Mouse (Mus musculus): ENCODE results near the gene Ercc6. TPM values are rescaled to one million over a fixed set of nuclear protein-coding genes. Genes with fewer than 3 reads are reported as not detected.

Gene Ercc6
- polyA plus RNA-seq, 1 experiment from 2014 or later = 29.3 TPM

DNA sequence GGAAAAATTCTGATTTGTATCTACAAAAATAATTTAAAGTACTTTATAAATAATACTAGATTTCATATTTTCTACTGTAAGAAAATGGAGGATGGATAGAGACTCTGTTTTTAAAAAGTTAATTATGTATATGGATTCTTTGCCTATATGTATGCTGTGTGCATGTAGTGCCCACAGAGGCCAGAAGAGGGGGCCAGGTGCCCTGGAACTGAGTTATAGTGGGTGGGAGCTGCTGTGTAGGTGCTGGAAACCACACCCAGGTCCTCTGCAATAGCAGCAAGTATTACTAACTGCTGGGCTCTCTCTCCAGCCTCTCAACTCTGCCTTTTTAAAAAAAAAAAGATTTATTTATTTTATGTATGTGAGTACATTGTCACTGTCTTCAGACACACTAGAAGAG lies 29.8 kb downstream of the Ercc6 start:
- peaks cover 5% of the 10 kb centered on the region; the same call in 1 of the 2 replicates for H3K36me3 ChIP-seq (ENCODE audit: control insufficient read depth, insufficient read depth, low read length)
- H3K9me3 ChIP-seq (ENCODE audit: control insufficient read depth, low read length) = no peaks in the 10 kb centered on the region
- ATAC-seq (ENCODE audit: low FRiP score) (no peak), DNase-seq (ENCODE audit: low spot score, missing footprints) (no peak)
- H3K4me2 ChIP-seq = no peak overlapping the region
- H3K4me1 ChIP-seq (ENCODE audit: control insufficient read depth, insufficient read depth, low read length) = no peaks in the 10 kb centered on the region
- no peak overlapping the region for H3K9ac ChIP-seq (ENCODE audit: low read length)
- H3K4me3 ChIP-seq (ENCODE audit: low read depth, low read length) = no peak overlapping the region
- no peak overlapping the region for H3K27ac ChIP-seq (ENCODE audit: low read depth, low read length)
- H3K27me3 ChIP-seq (ENCODE audit: control insufficient read depth, insufficient read depth, low read length) = no peaks in the 10 kb centered on the region

- no peak overlapping the region for H3K9ac ChIP-seq (ENCODE audit: low read length)
- H3K4me3 ChIP-seq (ENCODE audit: low read depth, low read length) = no peak overlapping the region
- WGBS = 89% methylated on average over 5 of the region's 5 CpGs
- no peaks in the 10 kb centered on the region for H3K4me1 ChIP-seq (ENCODE audit: control insufficient read depth, insufficient read depth, low read length)
- no peak overlapping the region for H3K4me2 ChIP-seq
- no peaks in the 10 kb centered on the region for H3K27me3 ChIP-seq (ENCODE audit: control insufficient read depth, insufficient read depth, low read length)
- peaks cover 6% of the 10 kb centered on the region; the same call in 1 of the 2 replicates for H3K36me3 ChIP-seq (ENCODE audit: control insufficient read depth, insufficient read depth, low read length)
- ATAC-seq (ENCODE audit: low FRiP score) (no peak), DNase-seq (ENCODE audit: low spot score, missing footprints) (no peak)
- no peak overlapping the region for H3K27ac ChIP-seq (ENCODE audit: low read depth, low read length)
- H3K9me3 ChIP-seq (ENCODE audit: control insufficient read depth, low read length) = no peaks in the 10 kb centered on the region
Measured at GRCm38 (mm10) chr14:32546676-32547075, 33.4 kb downstream of the Ercc6 start.

DNA sequence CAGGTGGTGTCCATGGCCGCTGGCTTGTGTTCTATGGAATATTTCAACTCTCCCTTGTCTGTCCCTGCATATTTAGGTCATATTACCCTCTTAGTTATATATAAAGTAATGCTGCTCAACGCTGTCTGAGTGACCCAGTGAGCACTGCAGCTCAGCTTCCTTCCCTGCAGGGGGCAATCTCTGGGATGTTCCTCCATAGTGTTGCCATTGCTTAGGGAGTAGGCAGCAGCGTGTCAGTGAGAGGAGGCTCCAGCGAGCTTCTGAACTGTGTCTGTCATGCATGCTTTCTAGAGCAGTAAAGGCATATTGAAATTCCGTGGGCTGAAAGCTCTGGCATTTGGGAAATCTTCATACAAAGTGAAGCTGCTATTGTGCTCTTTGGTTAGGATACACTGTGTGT lies 38.5 kb downstream of the Ercc6 start:
- no peaks in the 10 kb centered on the region for H3K27me3 ChIP-seq (ENCODE audit: control insufficient read depth, insufficient read depth, low read length)
- 80% methylated on average over 5 of the region's 5 CpGs for WGBS
- no peak for DNase-seq (ENCODE audit: low spot score, missing footprints)
- H3K9ac ChIP-seq (ENCODE audit: low read length) = no peak overlapping the region
- no peak for ATAC-seq (ENCODE audit: low FRiP score)
- no peaks in the 10 kb centered on the region for H3K9me3 ChIP-seq (ENCODE audit: control insufficient read depth, low read length)
- no peak overlapping the region for H3K4me2 ChIP-seq
- H3K4me3 ChIP-seq (ENCODE audit: low read depth, low read length) = no peak overlapping the region
- H3K27ac ChIP-seq (ENCODE audit: low read depth, low read length) = no peak overlapping the region
- H3K36me3 ChIP-seq (ENCODE audit: control insufficient read depth, insufficient read depth, low read length) = 0 out of 2 replicates have a peak, but pooled peaks cover 2% of the 10 kb centered on the region
- H3K4me1 ChIP-seq (ENCODE audit: control insufficient read depth, insufficient read depth, low read length) = no peaks in the 10 kb centered on the region

DNA sequence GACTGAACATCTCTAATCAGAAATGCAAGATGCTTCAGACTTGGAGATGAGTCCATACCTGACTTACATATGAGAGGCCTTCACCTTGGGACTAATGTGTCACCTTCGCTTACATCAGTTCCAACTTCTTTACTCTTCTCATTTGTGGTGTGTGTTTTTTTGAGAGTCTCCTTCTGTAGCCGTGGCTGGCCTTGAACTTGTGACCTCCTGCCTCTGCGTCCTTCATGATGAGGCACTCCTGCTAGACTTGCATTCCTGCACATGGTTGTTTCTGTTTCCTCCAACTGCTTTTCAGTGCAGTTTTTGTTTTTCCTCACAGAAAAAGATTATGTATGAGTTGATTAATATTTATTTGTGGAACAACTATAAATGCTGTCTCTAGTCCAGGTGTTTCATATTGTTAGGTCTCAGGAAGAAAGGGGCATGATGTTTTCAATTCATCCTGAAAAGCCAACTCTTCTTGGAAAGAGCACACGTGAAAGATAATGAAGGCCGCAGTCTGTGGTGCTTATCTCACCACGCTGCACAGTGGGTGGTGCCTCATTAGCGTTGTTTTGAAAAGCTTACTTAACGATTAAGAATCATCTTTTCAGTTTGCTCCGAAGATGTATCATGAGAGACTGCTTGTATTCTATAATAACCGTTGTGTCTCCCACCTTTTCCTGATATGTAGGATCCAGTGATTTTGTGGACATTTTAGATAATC lies 40.0 kb downstream of the Ercc6 start:
- Histone ChIP-seq H3K9me3 (ENCODE audit: control insufficient read depth, low read length) (no peaks in the 10 kb centered on the region), H3K4me2 (no peak overlapping the region), H3K9ac (ENCODE audit: low read length) (no peak overlapping the region), H3K36me3 (ENCODE audit: control insufficient read depth, insufficient read depth, low read length) (0 out of 2 replicates have a peak, but pooled peaks cover under 1% of the 10 kb centered on the region), H3K27ac (ENCODE audit: low read depth, low read length) (no peak overlapping the region), H3K27me3 (ENCODE audit: control insufficient read depth, insufficient read depth, low read length) (no peaks in the 10 kb centered on the region), H3K4me3 (ENCODE audit: low read depth, low read length) (no peak overlapping the region), H3K4me1 (ENCODE audit: control insufficient read depth, insufficient read depth, low read length) (no peaks in the 10 kb centered on the region)
- DNase-seq (ENCODE audit: low spot score, missing footprints) (no peak), ATAC-seq (ENCODE audit: low FRiP score) (no peak)
- 90% methylated on average over 10 of the region's 10 CpGs for WGBS

GRCm38 (mm10) chr14:32554860-32555526 lies 41.7 kb downstream of the Ercc6 start:
- Histone ChIP-seq H3K4me3 (ENCODE audit: low read depth, low read length) (no peak overlapping the region), H3K4me1 (ENCODE audit: control insufficient read depth, insufficient read depth, low read length) (no peaks in the 10 kb centered on the region), H3K9me3 (ENCODE audit: control insufficient read depth, low read length) (no peaks in the 10 kb centered on the region), H3K9ac (ENCODE audit: low read length) (no peak overlapping the region), H3K27me3 (ENCODE audit: control insufficient read depth, insufficient read depth, low read length) (no peaks in the 10 kb centered on the region), H3K27ac (ENCODE audit: low read depth, low read length) (no peak overlapping the region), H3K36me3 (ENCODE audit: control insufficient read depth, insufficient read depth, low read length) (0 out of 2 replicates have a peak, but pooled peaks cover 3% of the 10 kb centered on the region), H3K4me2 (no peak overlapping the region)
- DNase-seq (ENCODE audit: low spot score, missing footprints) (no peak), ATAC-seq (ENCODE audit: low FRiP score) (no peak)
- WGBS = 84% methylated on average over 8 of the region's 8 CpGs

- Histone ChIP-seq H3K9ac (ENCODE audit: low read length) (no peak overlapping the region), H3K4me3 (ENCODE audit: low read depth, low read length) (no peak overlapping the region), H3K4me2 (no peak overlapping the region), H3K27ac (ENCODE audit: low read depth, low read length) (no peak overlapping the region), H3K36me3 (ENCODE audit: control insufficient read depth, insufficient read depth, low read length) (peaks cover 13% of the 10 kb centered on the region), H3K4me1 (ENCODE audit: control insufficient read depth, insufficient read depth, low read length) (no peaks in the 10 kb centered on the region), H3K27me3 (ENCODE audit: control insufficient read depth, insufficient read depth, low read length) (no peaks in the 10 kb centered on the region), H3K9me3 (ENCODE audit: control insufficient read depth, low read length) (no peaks in the 10 kb centered on the region)
- 93% methylated on average over 3 of the region's 3 CpGs for WGBS
- ATAC-seq (ENCODE audit: low FRiP score) (no peak), DNase-seq (ENCODE audit: low spot score, missing footprints) (no peak)
Measured at GRCm38 (mm10) chr14:32561428-32561827, 48.1 kb downstream of the Ercc6 start.

DNA sequence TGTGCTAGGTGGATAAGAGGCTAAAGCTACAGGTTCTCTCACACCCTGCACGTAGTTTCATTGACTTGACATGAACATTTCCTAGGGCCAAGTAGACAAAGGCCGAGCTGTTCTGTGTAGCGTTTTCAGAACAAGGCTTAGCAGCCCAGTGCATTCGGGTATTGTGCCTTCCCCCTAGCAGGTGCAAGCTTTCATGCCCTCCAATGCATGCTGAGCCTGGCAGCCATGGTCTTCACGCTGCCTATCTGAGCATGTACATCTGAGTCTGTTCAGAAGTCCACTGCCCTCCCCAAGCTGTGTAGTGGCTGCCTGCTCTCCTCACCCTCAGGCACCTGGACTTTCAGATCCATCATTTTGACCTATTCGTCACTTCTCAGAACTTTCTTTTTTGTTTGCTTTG lies 50.3 kb downstream of the Ercc6 start:
- ATAC-seq (ENCODE audit: low FRiP score) = no peak
- H3K4me3 ChIP-seq (ENCODE audit: low read depth, low read length) = no peak overlapping the region
- whole genome bisulfite sequencing = 92% methylated on average over 6 of the region's 6 CpGs
- H3K9me3 ChIP-seq (ENCODE audit: control insufficient read depth, low read length) = no peaks in the 10 kb centered on the region
- no peaks in the 10 kb centered on the region for H3K4me1 ChIP-seq (ENCODE audit: control insufficient read depth, insufficient read depth, low read length)
- H3K27me3 ChIP-seq (ENCODE audit: control insufficient read depth, insufficient read depth, low read length) = no peaks in the 10 kb centered on the region
- no peak for DNase-seq (ENCODE audit: low spot score, missing footprints)
- peaks cover 19% of the 10 kb centered on the region for H3K36me3 ChIP-seq (ENCODE audit: control insufficient read depth, insufficient read depth, low read length)
- H3K27ac ChIP-seq (ENCODE audit: low read depth, low read length) = no peak overlapping the region
- no peak overlapping the region for H3K9ac ChIP-seq (ENCODE audit: low read length)
- no peak overlapping the region for H3K4me2 ChIP-seq

- Histone ChIP-seq H3K4me1 (ENCODE audit: control insufficient read depth, insufficient read depth, low read length) (no peaks in the 10 kb centered on the region), H3K4me2 (no peak overlapping the region), H3K27ac (ENCODE audit: low read depth, low read length) (no peak overlapping the region), H3K4me3 (ENCODE audit: low read depth, low read length) (no peak overlapping the region), H3K27me3 (ENCODE audit: control insufficient read depth, insufficient read depth, low read length) (no peaks in the 10 kb centered on the region), H3K36me3 (ENCODE audit: control insufficient read depth, insufficient read depth, low read length) (peaks cover 26% of the 10 kb centered on the region), H3K9ac (ENCODE audit: low read length) (no peak overlapping the region), H3K9me3 (ENCODE audit: control insufficient read depth, low read length) (no peaks in the 10 kb centered on the region)
- no peak for DNase-seq (ENCODE audit: low spot score, missing footprints)
- ATAC-seq (ENCODE audit: low FRiP score) = no peak
- WGBS = 49% methylated on average over 8 of the region's 8 CpGs
Measured at GRCm38 (mm10) chr14:32572519-32572918, 59.2 kb downstream of the Ercc6 start.

DNA sequence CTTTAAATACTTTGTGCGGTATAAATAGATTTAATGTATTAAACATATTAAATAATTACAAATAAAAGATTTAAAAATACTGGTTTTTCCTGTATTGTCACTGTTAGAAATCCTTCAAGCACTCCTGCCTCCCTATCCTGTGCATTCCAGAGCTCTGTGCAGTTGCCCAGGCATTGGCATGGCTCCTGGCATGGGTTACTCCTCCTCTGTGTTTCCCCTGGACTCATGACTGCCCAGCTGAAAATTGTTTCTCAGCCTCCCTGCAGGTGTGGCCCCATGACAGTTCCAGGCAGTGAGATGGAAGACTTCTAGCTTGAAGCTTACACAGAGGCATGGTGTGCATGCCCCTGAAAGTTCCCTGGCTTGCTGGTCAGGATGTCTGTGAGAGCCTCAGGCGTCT lies 65.1 kb downstream of the Ercc6 start:
- H3K36me3 ChIP-seq (ENCODE audit: control insufficient read depth, insufficient read depth, low read length) = peaks cover 8% of the 10 kb centered on the region
- no peak overlapping the region for H3K9ac ChIP-seq (ENCODE audit: low read length)
- no peak overlapping the region for H3K4me2 ChIP-seq
- DNase-seq (ENCODE audit: low spot score, missing footprints) (no peak), ATAC-seq (ENCODE audit: low FRiP score) (no peak)
- no peaks in the 10 kb centered on the region for H3K27me3 ChIP-seq (ENCODE audit: control insufficient read depth, insufficient read depth, low read length)
- no peak overlapping the region for H3K4me3 ChIP-seq (ENCODE audit: low read depth, low read length)
- no peaks in the 10 kb centered on the region for H3K9me3 ChIP-seq (ENCODE audit: control insufficient read depth, low read length)
- no peaks in the 10 kb centered on the region for H3K4me1 ChIP-seq (ENCODE audit: control insufficient read depth, insufficient read depth, low read length)
- 94% methylated on average over 2 of the region's 2 CpGs for WGBS
- no peak overlapping the region for H3K27ac ChIP-seq (ENCODE audit: low read depth, low read length)
